Mouse (Mus musculus) forebrain, embryonic 16.5 days (tissue): ENCODE results near the gene Ccr2. TPM values are rescaled to one million over a fixed set of nuclear protein-coding genes. Genes with fewer than 3 reads are reported as not detected.
"Not testable (repeated sequence)": the region's sequence is repeated elsewhere in the genome, so short reads cannot be mapped to it uniquely, and the experiment has no call there.

Experiments
- ATAC-seq: fragments of 200-750 bp; cut with Nextera tagmentation; 2 replicates; pipeline ENCODE4 v1.8.0; 2017; ENCODE audit warnings: mild to moderate bottlenecking, moderate library complexity
- H3K27ac ChIP-seq: fragments of 300-500 bp; sonication (generic); 2 replicates; pipeline ENCODE4 v1.5.1; 2014; ENCODE audit warnings: low read length, control low read depth
- H3K27me3 ChIP-seq: fragments of 300-500 bp; sonication (generic); replicated peaks from 2 replicates; pipeline ENCODE4 v1.6.1; 2014; ENCODE audit warnings: low read length; ENCODE audit not compliant: control insufficient read depth, insufficient read depth
- H3K36me3 ChIP-seq: fragments of 300-500 bp; sonication (generic); 2 replicates; pipeline ENCODE4 v1.6.1; 2014; ENCODE audit not compliant: control insufficient read depth, insufficient read depth
- H3K4me1 ChIP-seq: fragments of 300-500 bp; sonication (generic); replicated peaks from 2 replicates; pipeline ENCODE4 v1.6.1; 2014; ENCODE audit warnings: low read length; ENCODE audit not compliant: control insufficient read depth, insufficient read depth
- H3K4me2 ChIP-seq: fragments of 300-500 bp; sonication (generic); 2 replicates; pipeline ENCODE4 v1.6.1; 2014; ENCODE audit warnings: mild to moderate bottlenecking, low read length, control low read depth
- H3K4me3 ChIP-seq: fragments of 300-500 bp; sonication (generic); replicated peaks from 2 replicates; pipeline ENCODE4 v1.5.1; 2014; ENCODE audit warnings: mild to moderate bottlenecking, low read length, control low read depth
- H3K9ac ChIP-seq: fragments of 300-500 bp; sonication (generic); replicated peaks from 2 replicates; pipeline ENCODE4 v1.6.1; 2014; ENCODE audit warnings: low read depth, low read length, control low read depth
- H3K9me3 ChIP-seq: fragments of 300-500 bp; sonication (generic); 2 replicates; pipeline ENCODE4 v1.6.1; 2016; ENCODE audit warnings: low read length; ENCODE audit not compliant: control insufficient read depth
- WGBS: fragments of 180-500 bp; shearing (Covaris S2); extraction: QIAGEN DNeasy Blood & Tissue Kit; methylation state at CpG from one replicate; pipeline ENCODE4 v1.1.7; 2014; 5-methylcytosine and 5-hydroxymethylcytosine counted together
- polyA plus RNA-seq: library from polyadenylated mRNA; unstranded; fragments of >200 nt; fragmentation: Nextera tagmentation; extraction: Ambion mirVana; gene quantifications from 2 replicates; pipeline ENCODE4 v1.2.1, GENCODE M21; 2015

Gene Ccr2
- polyA plus RNA-seq, 1 experiment from 2014 or later: 0.16 TPM

- 54% methylated on average over 4 of the region's 4 CpGs for WGBS
- ATAC-seq: no peak
- H3K9ac ChIP-seq: no peak overlapping the region
- H3K4me1 ChIP-seq: no peaks in the 10 kb centered on the region
- H3K9me3 ChIP-seq: no peaks in the 10 kb centered on the region
- no peaks in the 10 kb centered on the region for H3K27me3 ChIP-seq
- no peak overlapping the region for H3K4me2 ChIP-seq
- no peaks in the 10 kb centered on the region for H3K36me3 ChIP-seq
- H3K4me3 ChIP-seq: no peak overlapping the region
- no peak overlapping the region for H3K27ac ChIP-seq
Measured at GRCm38 (mm10) chr9:124079803-124080202, 21.9 kb upstream of the Ccr2 start.

- not testable (repeated sequence) for H3K4me2 ChIP-seq, H3K9me3 ChIP-seq, ATAC-seq, H3K4me1 ChIP-seq, H3K4me3 ChIP-seq, H3K27ac ChIP-seq, H3K9ac ChIP-seq, H3K36me3 ChIP-seq, H3K27me3 ChIP-seq
- 95% methylated on average over 12 of the region's 13 CpGs for WGBS
Measured at GRCm38 (mm10) chr9:124080471-124080870, 21.3 kb upstream of the Ccr2 start.

- WGBS: 83% methylated on average over 1 of the region's 1 CpGs
Measured at GRCm38 (mm10) chr9:124090441-124090840, 11.3 kb upstream of the Ccr2 start.

GRCm38 (mm10) chr9:124099127-124099526 lies 2.6 kb upstream of the Ccr2 start:
- no peaks in the 10 kb centered on the region for H3K9me3 ChIP-seq
- no peak for ATAC-seq
- H3K4me3 ChIP-seq: no peak overlapping the region
- no peaks in the 10 kb centered on the region for H3K27me3 ChIP-seq
- 97% methylated on average over 1 of the region's 1 CpGs for WGBS
- no peak overlapping the region for H3K27ac ChIP-seq
- no peaks in the 10 kb centered on the region for H3K36me3 ChIP-seq
- no peaks in the 10 kb centered on the region for H3K4me1 ChIP-seq
- no peak overlapping the region for H3K9ac ChIP-seq
- H3K4me2 ChIP-seq: no peak overlapping the region

More at GRCm38 (mm10) chr9:124090441-124090840, 11.3 kb upstream of the Ccr2 start:
- Histone ChIP-seq H3K4me3 (no peak overlapping the region), H3K36me3 (no peaks in the 10 kb centered on the region), H3K9me3 (no peaks in the 10 kb centered on the region), H3K4me2 (no peak overlapping the region), H3K27ac (no peak overlapping the region), H3K27me3 (no peaks in the 10 kb centered on the region), H3K9ac (no peak overlapping the region), H3K4me1 (no peaks in the 10 kb centered on the region)
- ATAC-seq: no peak

- Histone ChIP-seq H3K9ac (no peak overlapping the region), H3K9me3 (no peaks in the 10 kb centered on the region), H3K4me1 (no peaks in the 10 kb centered on the region), H3K27ac (no peak overlapping the region), H3K36me3 (no peaks in the 10 kb centered on the region), H3K4me3 (no peak overlapping the region), H3K27me3 (no peaks in the 10 kb centered on the region), H3K4me2 (no peak overlapping the region)
- no peak for ATAC-seq
- 93% methylated on average over 1 of the region's 1 CpGs for WGBS
Measured at GRCm38 (mm10) chr9:124100357-124100756, 1.4 kb upstream of the Ccr2 start.

GRCm38 (mm10) chr9:124103199-124103598 lies 1.4 kb downstream of the Ccr2 start:
- 74% methylated on average over 1 of the region's 1 CpGs for WGBS
- Histone ChIP-seq H3K4me3 (no peak overlapping the region), H3K27me3 (no peaks in the 10 kb centered on the region), H3K9ac (no peak overlapping the region), H3K27ac (no peak overlapping the region), H3K4me2 (no peak overlapping the region), H3K36me3 (no peaks in the 10 kb centered on the region), H3K4me1 (no peaks in the 10 kb centered on the region), H3K9me3 (no peaks in the 10 kb centered on the region)
- ATAC-seq: no peak

GRCm38 (mm10) chr9:124105196-124105595 lies 3.4 kb downstream of the Ccr2 start:
- no peak overlapping the region for H3K9ac ChIP-seq
- H3K4me1 ChIP-seq: no peaks in the 10 kb centered on the region
- H3K36me3 ChIP-seq: no peaks in the 10 kb centered on the region
- no peak overlapping the region for H3K4me3 ChIP-seq
- ATAC-seq: no peak
- H3K27ac ChIP-seq: no peak overlapping the region
- no peaks in the 10 kb centered on the region for H3K9me3 ChIP-seq
- no peak overlapping the region for H3K4me2 ChIP-seq
- no peaks in the 10 kb centered on the region for H3K27me3 ChIP-seq

GRCm38 (mm10) chr9:124107232-124107631 lies 5.5 kb downstream of the Ccr2 start:
- Histone ChIP-seq H3K4me3 (no peak overlapping the region), H3K9ac (no peak overlapping the region), H3K27ac (no peak overlapping the region), H3K27me3 (no peaks in the 10 kb centered on the region), H3K36me3 (no peaks in the 10 kb centered on the region), H3K4me1 (no peaks in the 10 kb centered on the region), H3K9me3 (no peaks in the 10 kb centered on the region), H3K4me2 (no peak overlapping the region)
- no peak for ATAC-seq

- no peaks in the 10 kb centered on the region for H3K27me3 ChIP-seq
- H3K27ac ChIP-seq: no peak overlapping the region
- no peak overlapping the region for H3K4me3 ChIP-seq
- no peaks in the 10 kb centered on the region for H3K36me3 ChIP-seq
- no peaks in the 10 kb centered on the region for H3K9me3 ChIP-seq
- H3K9ac ChIP-seq: no peak overlapping the region
- no peak overlapping the region for H3K4me2 ChIP-seq
- ATAC-seq: no peak
- H3K4me1 ChIP-seq: no peaks in the 10 kb centered on the region
- 72% methylated on average over 2 of the region's 2 CpGs for WGBS
Measured at GRCm38 (mm10) chr9:124108356-124109127, 6.8 kb downstream of the Ccr2 start.

GRCm38 (mm10) chr9:124111997-124112396 lies 10.2 kb downstream of the Ccr2 start:
- Histone ChIP-seq H3K4me2 (no peak overlapping the region), H3K27ac (no peak overlapping the region), H3K9me3 (no peaks in the 10 kb centered on the region), H3K4me3 (no peak overlapping the region), H3K4me1 (no peaks in the 10 kb centered on the region), H3K9ac (no peak overlapping the region), H3K27me3 (no peaks in the 10 kb centered on the region), H3K36me3 (no peaks in the 10 kb centered on the region)
- ATAC-seq: no peak
- WGBS: 85% methylated on average over 1 of the region's 1 CpGs
